Mouse (Mus musculus): Measurements from ENCODE around the gene Stra8. TPM values are rescaled to one million over a fixed set of nuclear protein-coding genes. Genes with fewer than 3 reads are reported as not detected.
A peak's percentile ranks its signal among the peaks of the same experiment; 100 is the strongest.

The Stra8 gene
- total and polyA plus RNA-seq, 2 experiments from 2014 or later = not detected

- no peak overlapping the region for H3K4me2 ChIP-seq (ENCODE audit: low read depth)
- H3K4me1 ChIP-seq (ENCODE audit: insufficient read depth) = no peaks in the 10 kb centered on the region
- WGBS = 95% methylated on average over 12 of the region's 12 CpGs
- H3K9me3 ChIP-seq (ENCODE audit: low read length) = no peaks in the 10 kb centered on the region
- H3K9ac ChIP-seq = no peak overlapping the region
- DNase-seq = no peak
- no peak for ATAC-seq
- H3K27ac ChIP-seq (ENCODE audit: low read depth, low read length) = no peak overlapping the region
- H3K4me3 ChIP-seq (ENCODE audit: low read depth, low read length) = no peak overlapping the region
- no peaks in the 10 kb centered on the region for H3K36me3 ChIP-seq (ENCODE audit: insufficient read depth)
- H3K27me3 ChIP-seq (ENCODE audit: insufficient read depth, low read length) = no peaks in the 10 kb centered on the region
- TF ChIP-seq CTCF (IDR thresholded peaks at IDR 0.05; ENCODE audit: low read depth) = no peak
Observed at GRCm38 (mm10) chr6:34920631-34921030, 668 bp downstream of the Stra8 start.

- H3K4me3 ChIP-seq (ENCODE audit: low read depth, low read length) = no peak overlapping the region
- ATAC-seq (peak; percentile 18; the same call in 1 of the 2 replicates), DNase-seq (no peak)
- no peak overlapping the region for H3K9ac ChIP-seq
- WGBS = 58% methylated on average over 14 of the region's 14 CpGs
- H3K4me2 ChIP-seq (ENCODE audit: low read depth) = no peak overlapping the region
- H3K36me3 ChIP-seq (ENCODE audit: insufficient read depth) = no peaks in the 10 kb centered on the region
- no peaks in the 10 kb centered on the region for H3K27me3 ChIP-seq (ENCODE audit: insufficient read depth, low read length)
- TF ChIP-seq CTCF (IDR thresholded peaks at IDR 0.05; ENCODE audit: low read depth) = peak; percentile 76
- H3K27ac ChIP-seq (ENCODE audit: low read depth, low read length) = no peak overlapping the region
- no peaks in the 10 kb centered on the region for H3K4me1 ChIP-seq (ENCODE audit: insufficient read depth)
- no peaks in the 10 kb centered on the region for H3K9me3 ChIP-seq (ENCODE audit: low read length)
Observed at GRCm38 (mm10) chr6:34921941-34922340, 2.0 kb downstream of the Stra8 start.

- H3K4me1 ChIP-seq (ENCODE audit: insufficient read depth) = no peaks in the 10 kb centered on the region
- H3K27ac ChIP-seq (ENCODE audit: low read depth, low read length) = no peak overlapping the region
- peak; percentile 46 for DNase-seq
- no peak for ATAC-seq
- no peak overlapping the region for H3K4me3 ChIP-seq (ENCODE audit: low read depth, low read length)
- H3K9ac ChIP-seq = no peak overlapping the region
- 43% methylated on average over 4 of the region's 4 CpGs for WGBS
- TF ChIP-seq CTCF (IDR thresholded peaks at IDR 0.05; ENCODE audit: low read depth) = peak; percentile 71
- no peaks in the 10 kb centered on the region for H3K36me3 ChIP-seq (ENCODE audit: insufficient read depth)
- no peak overlapping the region for H3K4me2 ChIP-seq (ENCODE audit: low read depth)
- no peaks in the 10 kb centered on the region for H3K27me3 ChIP-seq (ENCODE audit: insufficient read depth, low read length)
- H3K9me3 ChIP-seq (ENCODE audit: low read length) = no peaks in the 10 kb centered on the region
Observed at GRCm38 (mm10) chr6:34927156-34927555, 7.2 kb downstream of the Stra8 start.

- ATAC-seq (no peak), DNase-seq (no peak)
- Histone ChIP-seq H3K4me2 (ENCODE audit: low read depth) (no peak overlapping the region), H3K4me1 (ENCODE audit: insufficient read depth) (no peaks in the 10 kb centered on the region), H3K9me3 (ENCODE audit: low read length) (no peaks in the 10 kb centered on the region), H3K4me3 (ENCODE audit: low read depth, low read length) (no peak overlapping the region), H3K27me3 (ENCODE audit: insufficient read depth, low read length) (no peaks in the 10 kb centered on the region), H3K27ac (ENCODE audit: low read depth, low read length) (no peak overlapping the region), H3K36me3 (ENCODE audit: insufficient read depth) (no peaks in the 10 kb centered on the region), H3K9ac (no peak overlapping the region)
- no peak for TF ChIP-seq CTCF (IDR thresholded peaks at IDR 0.05; ENCODE audit: low read depth)
- WGBS = 98% methylated on average over 8 of the region's 8 CpGs
Observed at GRCm38 (mm10) chr6:34927594-34927993, 7.6 kb downstream of the Stra8 start.

- no peaks in the 10 kb centered on the region for H3K4me1 ChIP-seq (ENCODE audit: insufficient read depth)
- H3K27ac ChIP-seq (ENCODE audit: low read depth, low read length) = no peak overlapping the region
- no peak overlapping the region for H3K4me2 ChIP-seq (ENCODE audit: low read depth)
- H3K27me3 ChIP-seq (ENCODE audit: insufficient read depth, low read length) = no peaks in the 10 kb centered on the region
- ATAC-seq = no peak
- H3K4me3 ChIP-seq (ENCODE audit: low read depth, low read length) = no peak overlapping the region
- 89% methylated on average over 1 of the region's 1 CpGs for WGBS
- H3K9me3 ChIP-seq (ENCODE audit: low read length) = no peaks in the 10 kb centered on the region
- H3K9ac ChIP-seq = no peak overlapping the region
- no peak for DNase-seq
- H3K36me3 ChIP-seq (ENCODE audit: insufficient read depth) = no peaks in the 10 kb centered on the region
- no peak for TF ChIP-seq CTCF (IDR thresholded peaks at IDR 0.05; ENCODE audit: low read depth)
Observed at GRCm38 (mm10) chr6:34932633-34933032, 12.7 kb downstream of the Stra8 start.

- 67% methylated on average over 5 of the region's 5 CpGs for WGBS
- ATAC-seq = no peak
Observed at GRCm38 (mm10) chr6:34936743-34937142, 16.8 kb downstream of the Stra8 start.

GRCm38 (mm10) chr6:34938280-34938928 lies 18.4 kb downstream of the Stra8 start:
- TF ChIP-seq CTCF (IDR thresholded peaks at IDR 0.05; ENCODE audit: low read depth) = no peak
- Histone ChIP-seq H3K36me3 (ENCODE audit: insufficient read depth) (no peaks in the 10 kb centered on the region), H3K4me2 (ENCODE audit: low read depth) (no peak overlapping the region), H3K27ac (ENCODE audit: low read depth, low read length) (no peak overlapping the region), H3K9ac (no peak overlapping the region), H3K4me3 (ENCODE audit: low read depth, low read length) (no peak overlapping the region), H3K4me1 (ENCODE audit: insufficient read depth) (no peaks in the 10 kb centered on the region), H3K9me3 (ENCODE audit: low read length) (no peaks in the 10 kb centered on the region), H3K27me3 (ENCODE audit: insufficient read depth, low read length) (no peaks in the 10 kb centered on the region)
- DNase-seq (no peak), ATAC-seq (no peak)
- 80% methylated on average over 7 of the region's 7 CpGs for WGBS

More at GRCm38 (mm10) chr6:34936743-34937142, 16.8 kb downstream of the Stra8 start:
- no peak for DNase-seq
- TF ChIP-seq CTCF (IDR thresholded peaks at IDR 0.05; ENCODE audit: low read depth) = no peak
- no peaks in the 10 kb centered on the region for H3K4me1 ChIP-seq (ENCODE audit: insufficient read depth)
- H3K9ac ChIP-seq = no peak overlapping the region
- no peaks in the 10 kb centered on the region for H3K27me3 ChIP-seq (ENCODE audit: insufficient read depth, low read length)
- H3K27ac ChIP-seq (ENCODE audit: low read depth, low read length) = no peak overlapping the region
- no peak overlapping the region for H3K4me2 ChIP-seq (ENCODE audit: low read depth)
- no peaks in the 10 kb centered on the region for H3K36me3 ChIP-seq (ENCODE audit: insufficient read depth)
- H3K9me3 ChIP-seq (ENCODE audit: low read length) = no peaks in the 10 kb centered on the region
- H3K4me3 ChIP-seq (ENCODE audit: low read depth, low read length) = no peak overlapping the region

Data from forebrain, postnatal 0 days (tissue).